Mouse (Mus musculus): ENCODE measurements around the gene Gsdmc4.
A peak's percentile ranks its signal among the peaks of the same experiment; 100 is the strongest.
"Not testable (repeated sequence)": the region's sequence is repeated elsewhere in the genome, so short reads cannot be mapped to it uniquely, and the experiment has no call there.

Gsdmc4 gene

DNA sequence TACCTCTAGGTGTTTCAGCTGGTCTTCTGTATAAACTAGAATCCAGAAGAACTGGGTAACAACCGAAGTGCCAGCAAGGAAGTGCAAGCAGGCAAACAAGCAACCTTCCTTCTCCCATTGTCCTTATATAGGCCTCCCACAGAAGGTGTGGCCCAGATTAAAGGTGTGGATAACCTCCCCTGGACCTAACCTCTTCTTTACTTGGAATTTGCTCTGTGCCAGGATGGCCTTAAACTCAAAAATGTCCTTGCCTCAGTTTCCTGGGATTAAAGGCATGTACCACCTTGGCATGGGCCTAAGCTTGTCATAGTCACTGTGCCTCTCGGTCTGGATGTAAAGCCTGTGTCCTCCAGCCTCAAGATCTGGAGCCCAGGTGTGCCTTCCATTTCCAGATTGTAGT lies at the start of gene Gsdmc4:
Gsdmc4 (minus strand) TSS at position 101 of the 400 bp plus-strand sequence.
- DNase-seq (ENCODE audit: low read depth, low spot score) = not testable (repeated sequence)

- DNase-seq (ENCODE audit: low read depth, low spot score) = no peak
Measured at GRCm38 (mm10) chr15:63960542-63960941, 48.4 kb upstream of the Gsdmc4 start.

DNA sequence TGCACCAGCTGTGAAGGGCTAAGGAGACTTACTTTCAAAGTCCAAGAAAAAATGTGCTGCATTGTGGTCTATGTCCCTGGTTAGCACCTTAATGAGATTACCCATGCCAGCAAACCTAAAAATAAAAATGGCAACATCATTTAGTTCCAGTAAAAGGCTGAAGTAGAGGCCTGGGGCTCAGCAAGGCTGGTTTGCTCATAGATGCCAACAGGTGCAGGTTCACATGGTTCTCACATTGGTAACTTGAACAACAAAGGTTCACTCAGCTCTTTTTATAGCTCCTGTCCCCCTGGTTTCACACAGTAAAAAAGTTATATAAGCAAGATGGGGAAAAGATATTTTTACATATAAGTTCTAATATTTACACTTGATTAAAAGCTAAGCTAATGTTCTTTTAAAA lies 45.5 kb upstream of the Gsdmc4 start:
- no peak for DNase-seq (ENCODE audit: low read depth, low spot score)

DNA sequence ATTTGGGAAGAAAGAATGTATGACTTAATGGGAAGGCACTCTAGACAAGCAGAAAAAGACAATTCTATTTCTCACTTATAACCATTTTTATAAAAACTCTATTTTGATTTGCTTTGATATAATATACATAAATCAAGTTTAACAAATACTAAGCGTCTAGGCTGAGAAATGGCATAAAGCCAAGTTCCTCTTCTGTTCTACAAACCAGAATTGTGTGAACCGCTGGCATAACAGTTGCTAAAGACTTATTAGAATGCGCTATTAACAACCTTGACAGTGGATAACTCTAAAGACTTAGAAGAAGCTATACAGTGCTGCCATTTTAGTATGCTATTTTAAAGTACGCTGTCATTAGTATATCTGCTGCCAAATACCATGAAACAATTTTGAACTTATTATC lies 41.2 kb upstream of the Gsdmc4 start:
- peak; percentile 10 for DNase-seq (ENCODE audit: low read depth, low spot score)

GRCm38 (mm10) chr15:63941221-63941620 lies 29.1 kb upstream of the Gsdmc4 start:
- no peak for DNase-seq (ENCODE audit: low read depth, low spot score)

DNA sequence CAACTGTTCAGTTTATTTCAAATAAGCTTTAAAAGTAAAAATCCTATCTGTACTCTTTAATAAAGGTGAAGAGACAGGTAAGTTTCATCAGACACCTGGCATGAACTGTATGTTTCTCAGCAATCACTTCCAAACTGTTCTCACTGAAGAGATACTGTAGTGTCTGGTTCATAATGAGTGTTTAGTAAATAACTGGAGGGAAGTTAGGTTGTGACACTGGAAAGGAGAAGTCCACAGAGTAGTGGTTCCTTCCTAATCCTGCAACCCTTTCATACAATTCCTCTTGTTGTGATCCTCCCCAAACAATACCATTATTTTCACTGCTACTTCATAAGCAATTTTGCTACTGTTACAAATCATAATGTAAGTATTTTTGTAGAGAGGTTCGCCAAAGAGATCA lies 20.6 kb upstream of the Gsdmc4 start:
- no peak for DNase-seq (ENCODE audit: low read depth, low spot score)

DNA sequence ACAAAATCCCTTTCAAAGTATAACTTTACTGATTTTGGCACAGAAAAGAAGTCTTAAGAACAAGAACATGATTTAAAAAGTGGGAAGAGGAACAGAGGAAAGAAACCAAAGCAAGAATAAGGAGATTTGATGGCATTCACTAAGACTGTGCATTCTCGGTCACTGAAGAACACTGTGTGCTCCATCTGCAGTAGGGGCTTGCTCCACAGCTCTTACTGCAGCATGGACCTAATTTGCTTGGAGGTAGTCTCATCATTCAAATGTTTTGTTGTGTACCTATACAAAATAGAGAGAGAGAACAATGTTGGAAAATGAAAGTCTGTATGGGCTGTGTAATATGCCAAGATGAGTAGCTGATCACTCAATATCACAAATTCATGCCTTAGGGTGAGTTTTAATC lies 19.3 kb upstream of the Gsdmc4 start:
- DNase-seq (ENCODE audit: low read depth, low spot score) = no peak

DNA sequence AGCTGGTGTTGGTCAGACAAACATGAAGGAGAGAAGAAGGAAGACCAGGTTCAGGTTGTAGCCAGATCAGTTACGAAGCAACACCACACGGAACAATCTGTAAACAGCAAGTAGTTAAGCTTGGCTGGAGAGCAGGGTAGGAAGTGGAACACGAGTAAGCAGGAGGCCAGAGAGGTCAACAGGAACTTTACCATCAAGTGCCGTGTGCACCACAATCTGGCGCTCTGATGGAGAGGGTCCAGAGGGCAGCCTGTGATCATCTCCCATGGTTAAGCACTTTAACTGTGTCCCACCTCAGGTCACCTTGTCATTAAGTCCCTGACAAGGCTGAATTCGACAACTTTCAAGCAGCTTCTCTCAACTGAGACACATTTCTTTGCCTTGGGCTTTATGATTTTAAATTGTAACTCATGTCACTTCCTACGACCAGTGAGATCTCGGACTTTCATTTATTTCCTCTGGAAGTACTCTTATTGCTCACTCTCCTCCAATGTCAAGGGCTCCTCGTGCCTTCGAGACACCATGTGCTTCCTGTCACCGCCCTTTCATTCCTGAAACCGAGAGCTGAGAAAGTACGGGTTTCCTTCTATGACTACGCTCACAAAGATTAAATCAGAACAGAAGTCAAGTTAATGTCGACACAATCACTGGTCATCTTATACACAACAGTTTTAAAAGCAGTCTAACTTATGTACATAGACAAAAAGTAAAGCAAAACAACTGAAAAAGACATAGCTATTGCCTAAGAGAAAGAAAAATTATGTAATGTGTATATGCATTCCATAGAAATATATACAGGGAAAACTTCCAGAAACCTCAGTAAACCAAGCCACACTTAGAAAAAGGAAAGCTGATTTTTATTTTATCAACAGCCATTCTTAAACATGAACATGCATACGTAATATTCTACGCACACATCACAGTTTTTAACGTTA lies 18.3 kb upstream of the Gsdmc4 start:
- no peak for DNase-seq (ENCODE audit: low read depth, low spot score)

DNA sequence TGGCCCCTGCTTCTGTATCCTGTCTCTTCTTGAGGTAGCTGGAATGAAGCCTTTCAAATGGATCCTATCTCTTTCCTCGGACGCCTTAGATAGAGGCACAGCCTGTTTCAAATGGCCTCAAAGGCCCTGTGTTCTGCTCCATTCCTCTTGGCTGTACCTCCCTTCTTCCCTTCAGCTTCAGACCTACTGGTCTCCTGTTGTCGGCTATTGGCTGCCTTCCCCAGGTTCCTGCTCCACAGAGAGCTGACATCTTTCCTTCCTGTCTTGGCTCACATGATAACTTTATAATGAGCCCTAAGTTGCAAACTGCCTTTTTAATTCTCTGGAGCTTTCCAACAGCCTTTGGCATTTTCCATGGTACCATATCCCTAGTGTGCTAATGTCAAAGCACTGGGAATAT lies 14.1 kb upstream of the Gsdmc4 start:
- no peak for DNase-seq (ENCODE audit: low read depth, low spot score)

GRCm38 (mm10) chr15:63924484-63924883 lies 12.4 kb upstream of the Gsdmc4 start:
- DNase-seq (ENCODE audit: low read depth, low spot score) = no peak

GRCm38 (mm10) chr15:63921618-63922017 lies 9.5 kb upstream of the Gsdmc4 start:
- DNase-seq (ENCODE audit: low read depth, low spot score) = not testable (repeated sequence)

DNA sequence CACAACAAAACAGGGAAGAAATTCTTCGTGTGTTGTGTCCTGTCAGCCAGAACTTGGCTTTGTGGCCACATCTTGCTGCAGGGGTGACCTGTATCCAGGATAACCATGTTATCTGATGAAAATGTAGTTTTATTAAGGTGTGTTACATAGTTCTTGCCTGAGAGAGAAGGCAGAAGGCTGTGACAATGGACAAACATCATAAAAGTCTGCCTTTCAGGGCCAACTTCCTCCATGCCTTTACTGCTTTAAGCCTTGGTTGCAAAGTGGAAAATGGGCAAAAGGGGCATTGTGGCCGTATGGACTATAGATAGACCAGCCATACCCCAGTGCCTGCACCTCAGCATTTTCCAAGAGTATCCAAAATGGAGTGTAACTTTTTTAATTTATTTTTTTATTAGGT lies 7.6 kb upstream of the Gsdmc4 start:
- DNase-seq (ENCODE audit: low read depth, low spot score) = not testable (repeated sequence)

DNA sequence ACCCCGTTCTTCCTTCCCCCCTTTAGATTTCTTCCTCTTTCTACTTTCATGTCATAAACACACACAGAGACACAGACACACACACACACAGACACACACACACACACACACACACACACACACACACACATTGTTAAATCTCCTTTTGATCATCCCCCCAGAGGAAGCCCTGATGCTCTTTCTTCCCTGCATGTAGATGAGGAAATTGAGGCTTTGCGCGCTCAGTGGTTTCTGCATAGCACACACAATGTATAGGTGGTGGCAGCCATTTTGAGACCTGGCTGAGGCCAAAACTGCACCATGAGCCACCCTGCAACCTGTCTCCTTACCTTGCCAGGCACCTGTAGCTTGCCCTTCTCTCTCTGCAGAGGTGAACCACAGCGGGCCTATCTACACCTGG lies 4.5 kb upstream of the Gsdmc4 start:
- not testable (repeated sequence) for DNase-seq (ENCODE audit: low read depth, low spot score)

DNA sequence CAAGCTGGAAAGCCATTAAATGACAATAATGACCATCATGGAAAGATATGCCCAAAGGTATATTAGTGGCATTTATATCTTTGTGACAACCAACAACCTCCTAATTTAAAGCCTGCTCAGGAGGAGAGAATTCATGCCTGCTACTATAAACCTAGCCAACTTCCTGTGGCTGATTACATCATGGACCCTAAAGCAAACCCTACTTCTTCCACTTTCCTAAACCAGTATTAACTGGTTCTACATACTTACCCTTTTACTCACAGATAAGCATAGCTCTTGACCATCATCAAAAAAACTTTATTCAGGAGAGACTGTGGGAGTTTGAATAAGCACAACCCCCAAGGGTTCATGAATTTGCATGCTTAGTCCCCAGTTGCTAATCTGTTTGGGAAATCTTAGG lies 2.2 kb downstream of the Gsdmc4 start:
- not testable (repeated sequence) for DNase-seq (ENCODE audit: low read depth, low spot score)

DNA sequence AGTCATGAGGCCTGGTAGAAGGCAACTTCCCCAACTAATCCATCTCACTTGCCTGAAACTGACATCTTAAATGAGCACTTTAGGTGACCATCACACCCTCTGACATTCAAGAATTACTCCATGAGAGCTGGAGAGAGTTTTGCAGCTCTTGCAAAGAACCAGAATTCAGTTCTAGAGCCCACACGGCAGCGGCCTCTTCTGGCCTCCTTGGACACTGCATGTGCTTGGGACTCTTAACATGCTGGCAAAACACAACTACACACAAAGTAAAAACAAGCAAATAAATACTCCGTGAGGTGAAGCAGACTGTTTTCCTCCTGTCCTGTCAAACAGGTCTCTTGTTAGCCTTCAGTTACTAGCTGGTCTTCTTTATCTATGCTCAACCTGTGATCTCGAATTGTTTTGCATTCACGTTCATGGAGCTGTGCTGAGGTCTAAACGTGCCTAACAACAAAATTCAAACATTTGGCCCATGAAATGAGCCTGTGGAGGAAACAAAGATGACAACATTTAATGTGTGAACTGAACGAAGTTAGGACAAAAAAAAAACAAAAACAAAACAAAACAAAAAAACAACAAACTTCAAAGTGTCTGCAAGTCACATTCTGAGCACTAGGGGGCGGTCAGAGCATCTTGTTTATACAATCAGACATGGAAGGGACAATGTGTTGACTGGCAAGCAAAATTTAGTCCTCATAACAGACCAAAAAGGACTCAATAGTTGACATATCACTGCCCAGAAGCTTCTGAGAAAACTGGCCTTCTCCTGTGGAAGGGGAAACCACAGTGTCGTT lies 16.3 kb downstream of the Gsdmc4 start:
- peak; percentile 6 for DNase-seq (ENCODE audit: low read depth, low spot score)

- not testable (repeated sequence) for DNase-seq (ENCODE audit: low read depth, low spot score)
Measured at GRCm38 (mm10) chr15:63888440-63888839, 23.7 kb downstream of the Gsdmc4 start.

DNA sequence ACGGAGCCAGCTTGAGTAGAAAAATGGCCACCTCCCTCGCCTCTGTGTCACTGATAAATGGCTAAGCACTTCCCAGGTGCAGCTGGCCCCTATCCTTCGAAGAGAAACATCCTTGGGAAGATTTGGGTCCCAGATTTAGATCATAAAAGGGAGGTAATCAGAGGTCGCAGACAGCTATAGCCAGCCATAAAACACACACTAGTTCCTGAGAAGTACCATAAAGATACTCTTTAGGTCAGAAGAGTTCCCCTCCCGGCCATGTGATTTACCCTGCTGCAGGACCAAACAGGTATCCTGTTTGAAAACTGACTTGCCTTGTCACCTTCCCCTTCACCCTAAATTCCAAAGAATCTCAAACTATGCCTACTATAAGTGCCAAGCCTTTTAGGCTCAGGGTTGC lies 24.1 kb downstream of the Gsdmc4 start:
- not testable (repeated sequence) for DNase-seq (ENCODE audit: low read depth, low spot score)

- DNase-seq (ENCODE audit: low read depth, low spot score) = not testable (repeated sequence)
Measured at GRCm38 (mm10) chr15:63878458-63878857, 33.6 kb downstream of the Gsdmc4 start, which contains the start of gene Gsdmc3. Gene Gsdmc3 (minus strand): TSS chr15:63878558.

- not testable (repeated sequence) for DNase-seq (ENCODE audit: low read depth, low spot score)
Measured at GRCm38 (mm10) chr15:63876160-63876559, 35.9 kb downstream of the Gsdmc4 start.

- not testable (repeated sequence) for DNase-seq (ENCODE audit: low read depth, low spot score)
Measured at GRCm38 (mm10) chr15:63861965-63862364, 50.1 kb downstream of the Gsdmc4 start.

All from telencephalon, adult 2 months (tissue).